In the genomic region with DNA sequence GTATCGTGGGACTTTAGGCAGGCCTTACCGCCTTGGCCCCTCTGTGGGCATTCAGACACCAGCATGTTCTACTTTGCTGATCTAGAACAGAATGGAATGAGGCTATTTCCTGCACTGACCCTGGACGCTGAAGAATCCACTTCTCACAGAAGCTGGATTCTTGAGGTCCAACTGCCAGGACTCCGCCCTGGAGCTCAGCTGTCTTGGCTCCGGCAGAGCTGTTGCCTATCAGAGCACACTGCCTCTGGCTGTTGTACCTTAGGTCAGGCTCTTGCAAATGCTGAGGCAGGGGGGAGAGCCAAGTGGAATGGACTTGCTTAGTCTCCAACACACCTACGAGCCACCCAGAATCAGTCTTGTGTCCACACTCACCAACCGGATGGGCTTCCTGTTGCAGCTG, we compare ENCODE assay signal across 17 mouse cellular contexts. TPM values are rescaled to one million over a fixed set of nuclear protein-coding genes. Genes with fewer than 3 reads are reported as not detected.
DNase-seq lines count a peak whose midpoint lies in the region; ATAC-seq and TF ChIP-seq lines count a peak whose summit lies in the region.
"Had no signal": no experiment of that assay in that cellular context is flagged by ENCODE, and none has a peak within 500 bp of the region (broad histone marks: within the 10 kb centered on the region; RNA-seq: fewer than 3 reads in every experiment).

No protein-coding gene starts in this region.

- no peak for TF ChIP-seq POLR2A in kidney, adult 2 months (IDR thresholded peaks at IDR 0.05; ENCODE audit: low read depth, low read length)

- no peak for TF ChIP-seq CTCF in kidney, adult 2 months (conservative IDR thresholded peaks at IDR 0.05; ENCODE audit: insufficient read depth, insufficient read length, low read depth, low read length)

- H3K9ac ChIP-seq in hindbrain, embryonic 11.5 days (ENCODE audit: low read depth, low read length), result no peak overlapping the region
- H3K9ac ChIP-seq in midbrain, embryonic 13.5 days (replicated peaks), result no peak overlapping the region; the same call in 1 of the 2 replicates
- H3K9ac ChIP-seq: embryonic facial prominence, embryonic 15.5 days; forebrain, postnatal 0 days; heart, embryonic 13.5 days; midbrain, embryonic 12.5 days had no signal

- peak; percentile 32; the same call in 1 of the 2 replicates for ATAC-seq in megakaryocyte progenitor cell, adult 5-6 weeks (replicated peaks; ENCODE audit: poor library complexity)
- ATAC-seq in hindbrain, embryonic 11.5 days (ENCODE audit: low FRiP score), result no peak
- no peak for ATAC-seq in midbrain, embryonic 13.5 days
- ATAC-seq in megakaryocyte, adult 5-6 weeks (ENCODE audit: poor library complexity, severe bottlenecking), result no peak
- ATAC-seq: forebrain, postnatal 0 days had no signal

- H3K36me3 ChIP-seq in kidney, adult 2 months (ENCODE audit: control insufficient read depth, insufficient read depth, low read length), result no peaks in the 10 kb centered on the region
- H3K36me3 ChIP-seq in hindbrain, embryonic 11.5 days (ENCODE audit: control insufficient read depth, insufficient read depth, low read length), result no peaks in the 10 kb centered on the region
- peaks cover 24% of the 10 kb centered on the region for H3K36me3 ChIP-seq in midbrain, embryonic 13.5 days

- no peaks in the 10 kb centered on the region for H3K27me3 ChIP-seq in kidney, adult 2 months (replicated peaks; ENCODE audit: control insufficient read depth, insufficient read depth, low read length)
- no peaks in the 10 kb centered on the region for H3K27me3 ChIP-seq in hindbrain, embryonic 11.5 days (ENCODE audit: control insufficient read depth, insufficient read depth, low read length)
- no peaks in the 10 kb centered on the region for H3K27me3 ChIP-seq in midbrain, embryonic 13.5 days
- H3K27me3 ChIP-seq: embryonic facial prominence, embryonic 15.5 days; heart, embryonic 13.5 days; midbrain, embryonic 12.5 days had no signal

- H3K9me3 ChIP-seq in hindbrain, embryonic 11.5 days (ENCODE audit: control insufficient read depth, low read length), result no peaks in the 10 kb centered on the region
- no peaks in the 10 kb centered on the region for H3K9me3 ChIP-seq in midbrain, embryonic 13.5 days
- H3K9me3 ChIP-seq: embryonic facial prominence, embryonic 15.5 days; heart, embryonic 13.5 days; midbrain, embryonic 12.5 days had no signal

- H3K4me1 ChIP-seq in kidney, adult 2 months (ENCODE audit: control insufficient read depth, insufficient read depth, low read length), result peaks cover 31% of the 10 kb centered on the region
- H3K4me1 ChIP-seq in hindbrain, embryonic 11.5 days (replicated peaks; ENCODE audit: control insufficient read depth, insufficient read depth, low read length), result no peaks in the 10 kb centered on the region
- no peaks in the 10 kb centered on the region for H3K4me1 ChIP-seq in midbrain, embryonic 13.5 days (replicated peaks)
- H3K4me1 ChIP-seq: midbrain, embryonic 12.5 days had no signal

- no peak overlapping the region for H3K4me3 ChIP-seq in kidney, adult 2 months (ENCODE audit: insufficient read depth, low read depth, low read length)
- no peak overlapping the region for H3K4me3 ChIP-seq in hindbrain, embryonic 11.5 days (ENCODE audit: low read depth, low read length)
- no peak overlapping the region for H3K4me3 ChIP-seq in midbrain, embryonic 13.5 days (replicated peaks)
- H3K4me3 ChIP-seq: embryonic facial prominence, embryonic 15.5 days; heart, embryonic 13.5 days; midbrain, embryonic 12.5 days had no signal

- H3K4me2 ChIP-seq in hindbrain, embryonic 11.5 days (replicated peaks; ENCODE audit: low read depth, low read length), result no peak overlapping the region
- H3K4me2 ChIP-seq in midbrain, embryonic 13.5 days (replicated peaks), result no peak overlapping the region
- H3K4me2 ChIP-seq: embryonic facial prominence, embryonic 15.5 days; heart, embryonic 13.5 days; midbrain, embryonic 12.5 days had no signal

- 40% methylated on average over 7 of the region's 7 CpGs for WGBS in kidney, adult 2 months
- WGBS in hindbrain, embryonic 11.5 days, result 86% methylated on average over 7 of the region's 7 CpGs
- 91% methylated on average over 7 of the region's 7 CpGs for WGBS in midbrain, embryonic 13.5 days

- peak; percentile 86 for DNase-seq in kidney, adult 2 months
- DNase-seq in kidney, postnatal 14 days, result no peak
- DNase-seq in gastrocnemius, adult 8-10 months (ENCODE audit: low spot score in 2 of 2), result peak; percentile 58 to 69
- peak; percentile 52 for DNase-seq in kidney, adult 9 months
- no peak for DNase-seq in hindbrain, embryonic 11.5 days (ENCODE audit: low spot score)
- DNase-seq: adrenal gland, postnatal 36 days; cerebellum, adult 11 months; forebrain, postnatal 0 days; layer of hippocampus, adult 9-11 months; left cerebral cortex, postnatal 4 days; thymus, adult 18-20 months had no signal

- H3K27ac ChIP-seq in kidney, adult 2 months (ENCODE audit: insufficient read depth, low read depth, low read length), result peak overlapping the region; percentile 22
- no peak overlapping the region for H3K27ac ChIP-seq in hindbrain, embryonic 11.5 days (ENCODE audit: low read depth, low read length)
- no peak overlapping the region for H3K27ac ChIP-seq in midbrain, embryonic 13.5 days
- H3K27ac ChIP-seq: embryonic facial prominence, embryonic 15.5 days; heart, embryonic 13.5 days; midbrain, embryonic 12.5 days had no signal

RNA-seq across cellular contexts. Expression of gene Hemk1, which starts 12.2 kb away (rescaled TPM):
- polyA plus RNA-seq in kidney, adult 2 months (2012; rRNA removed), result 35.0 and 42.1 TPM in 2 replicates
- total RNA-seq in gastrocnemius, adult 8-10 months (2022), result 10 to 100 TPM in 3 of 4 experiments, 1 to 10 TPM in 1; 9.6 to 16.3 (median 11.7) TPM
- 14.5 and 20.2 TPM in 2 replicates for total RNA-seq in megakaryocyte progenitor cell, adult 5-6 weeks (2015)
- total RNA-seq in megakaryocyte progenitor cell, adult 5-6 weeks (2017), result 12.0 and 14.0 TPM in 2 replicates
- 9.7 and 10.8 TPM in 2 replicates for polyA plus RNA-seq in hindbrain, embryonic 11.5 days (2014; fragmentation: Nextera tagmentation; extraction: Ambion mirVana)
- polyA plus RNA-seq in midbrain, embryonic 13.5 days (2015; fragmentation: Nextera tagmentation; extraction: Ambion mirVana), result 17.5 and 18.1 TPM in 2 replicates
- total RNA-seq in megakaryocyte, adult 5-6 weeks (2015), result 4.1 and 6.4 TPM in 2 replicates
- 5.0 and 8.0 TPM in 2 replicates for total RNA-seq in megakaryocyte, adult 5-6 weeks (2017)

RNA-seq across cellular contexts. Expression of gene 6430571L13Rik, which starts 14.5 kb away (rescaled TPM):
- 6.1 and 7.4 TPM in 2 replicates for polyA plus RNA-seq in kidney, adult 2 months (2012; rRNA removed)
- total RNA-seq in gastrocnemius, adult 8-10 months (2022), result 10 to 100 TPM; 29.0 to 53.2 (median 38.4) TPM
- total RNA-seq in megakaryocyte progenitor cell, adult 5-6 weeks (2015), result 0.07 TPM in 1 of 2 replicates, not detected in the other
- total RNA-seq in megakaryocyte progenitor cell, adult 5-6 weeks (2017), result 0.08 and 0.17 TPM in 2 replicates
- polyA plus RNA-seq in hindbrain, embryonic 11.5 days (2014; fragmentation: Nextera tagmentation; extraction: Ambion mirVana), result 1.6 and 1.9 TPM in 2 replicates
- 6.4 and 8.2 TPM in 2 replicates for polyA plus RNA-seq in midbrain, embryonic 13.5 days (2015; fragmentation: Nextera tagmentation; extraction: Ambion mirVana)
- total RNA-seq in megakaryocyte, adult 5-6 weeks (2015), result not detected in 2 replicates
- total RNA-seq in megakaryocyte, adult 5-6 weeks (2017), result not detected in 2 replicates

RNA-seq across cellular contexts. Expression of gene Cish, which starts 30.1 kb away (rescaled TPM):
- 49.7 and 69.1 TPM in 2 replicates for polyA plus RNA-seq in kidney, adult 2 months (2012; rRNA removed)
- total RNA-seq in gastrocnemius, adult 8-10 months (2022), result 10 to 100 TPM in 3 of 4 experiments, 1 to 10 TPM in 1; 5.1 to 61.2 (median 22.7) TPM
- 0.51 and 0.86 TPM in 2 replicates for total RNA-seq in megakaryocyte progenitor cell, adult 5-6 weeks (2015)
- total RNA-seq in megakaryocyte progenitor cell, adult 5-6 weeks (2017), result 0.21 and 0.34 TPM in 2 replicates
- 2.8 and 6.5 TPM in 2 replicates for polyA plus RNA-seq in hindbrain, embryonic 11.5 days (2014; fragmentation: Nextera tagmentation; extraction: Ambion mirVana)
- polyA plus RNA-seq in midbrain, embryonic 13.5 days (2015; fragmentation: Nextera tagmentation; extraction: Ambion mirVana), result 6.3 and 6.6 TPM in 2 replicates
- 1.7 and 5.3 TPM in 2 replicates for total RNA-seq in megakaryocyte, adult 5-6 weeks (2015)
- total RNA-seq in megakaryocyte, adult 5-6 weeks (2017), result 0.40 and 0.45 TPM in 2 replicates

RNA-seq across cellular contexts. Expression of gene Mapkapk3, which starts 36.2 kb away (rescaled TPM):
- polyA plus RNA-seq in kidney, adult 2 months (2012; rRNA removed), result 24.3 and 25.7 TPM in 2 replicates
- total RNA-seq in gastrocnemius, adult 8-10 months (2022), result 10 to 100 TPM; 33.6 to 41.0 (median 36.0) TPM
- total RNA-seq in megakaryocyte progenitor cell, adult 5-6 weeks (2015), result 100 and 115 TPM in 2 replicates
- total RNA-seq in megakaryocyte progenitor cell, adult 5-6 weeks (2017), result 175 and 186 TPM in 2 replicates
- 2.6 and 3.4 TPM in 2 replicates for polyA plus RNA-seq in hindbrain, embryonic 11.5 days (2014; fragmentation: Nextera tagmentation; extraction: Ambion mirVana)
- 1.7 and 1.9 TPM in 2 replicates for polyA plus RNA-seq in midbrain, embryonic 13.5 days (2015; fragmentation: Nextera tagmentation; extraction: Ambion mirVana)
- 98.6 and 105 TPM in 2 replicates for total RNA-seq in megakaryocyte, adult 5-6 weeks (2015)
- total RNA-seq in megakaryocyte, adult 5-6 weeks (2017), result 156 and 174 TPM in 2 replicates

Comparison
In these comparisons a context has a peak if more than half of its experiments do, and no peak if none do; other contexts are left out.
1. DNase-seq: peak in kidney, adult 2 months (single experiment), gastrocnemius, adult 8-10 months (2 of 2) and kidney, adult 9 months (single experiment); none in kidney, postnatal 14 days (single experiment) and hindbrain, embryonic 11.5 days (single experiment).
2. RNA of gene 6430571L13Rik, which starts 14.5 kb away (total RNA-seq): 29.0 to 53.2 TPM in gastrocnemius, adult 8-10 months; 0.07 to 0.17 TPM in megakaryocyte progenitor cell, adult 5-6 weeks and not detected in megakaryocyte, adult 5-6 weeks; every median in the first group is over 10 times any median in the second.